Mouse (Mus musculus): ENCODE results near the gene Mcpt8.
"Not testable (repeated sequence)": the region's sequence is repeated elsewhere in the genome, so short reads cannot be mapped to it uniquely, and the experiment has no call there.

The Mcpt8 gene

DNA sequence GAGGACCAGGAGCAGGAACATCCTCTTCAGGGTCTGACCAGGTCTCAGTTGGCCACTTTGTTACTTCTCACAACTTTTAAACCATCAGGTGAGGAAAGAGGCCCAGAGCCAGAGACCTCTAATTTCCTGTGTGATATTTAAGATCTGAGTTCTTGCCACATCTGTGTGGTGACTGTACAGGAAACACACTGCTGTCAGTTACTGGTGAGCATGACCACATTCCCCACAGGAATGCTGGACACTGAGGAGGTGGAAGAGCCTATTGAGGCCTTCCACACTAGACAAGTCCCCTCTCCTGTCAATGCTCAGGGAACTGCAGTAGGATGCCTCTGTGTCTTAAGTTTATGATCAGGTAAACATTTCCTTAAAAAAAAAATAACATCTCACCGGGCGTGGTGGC is at the start of gene Mcpt8:
Gene Mcpt8, minus strand, starts transcription at position 107 of the 400 bp plus-strand sequence.
- no peak for ATAC-seq (ENCODE audit: low TSS enrichment)

DNA sequence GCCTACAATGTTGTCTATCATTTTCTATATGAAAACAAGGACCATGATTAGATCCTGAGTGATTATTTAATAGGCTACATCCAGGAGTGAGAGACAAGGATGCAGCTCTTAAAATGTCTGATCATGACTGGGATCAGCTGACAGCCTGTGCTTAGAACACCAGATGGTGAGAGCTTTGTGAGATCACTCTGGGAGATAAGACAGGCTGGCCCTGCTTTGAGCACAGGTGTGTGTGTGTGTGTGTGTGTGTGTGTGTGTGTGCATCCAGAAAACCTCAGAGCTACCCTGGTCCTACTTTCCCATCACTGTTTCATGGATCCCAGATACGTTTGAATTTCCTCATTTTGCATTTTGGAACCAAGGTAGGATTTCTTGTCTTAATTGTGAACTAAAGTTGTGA is 48.6 kb upstream of the Mcpt8 start:
- not testable (repeated sequence) for ATAC-seq (ENCODE audit: low TSS enrichment)

DNA sequence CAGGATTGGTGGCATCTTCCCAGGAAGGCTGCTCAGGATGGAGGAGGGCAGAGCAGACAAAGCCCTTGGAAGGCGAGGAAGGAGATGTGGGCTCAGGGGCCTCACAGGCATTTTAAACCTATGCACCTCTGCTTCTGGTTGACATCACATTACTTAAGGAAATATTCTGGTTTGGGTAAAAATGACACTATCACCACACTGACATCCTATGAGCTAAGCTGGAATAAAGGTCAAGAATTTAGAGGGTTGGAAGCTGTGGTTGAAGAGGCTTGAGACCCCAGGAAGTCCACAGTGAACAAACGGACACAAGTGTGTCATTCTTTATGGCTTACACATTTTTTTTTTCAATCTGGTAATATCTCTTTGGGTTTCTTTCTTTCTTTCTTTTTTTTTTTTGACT is 47.4 kb upstream of the Mcpt8 start, which contains the start of gene Gzmd:
Gene Gzmd, minus strand, starts transcription at position 101 of the 400 bp plus-strand sequence.
- not testable (repeated sequence) for ATAC-seq (ENCODE audit: low TSS enrichment)

DNA sequence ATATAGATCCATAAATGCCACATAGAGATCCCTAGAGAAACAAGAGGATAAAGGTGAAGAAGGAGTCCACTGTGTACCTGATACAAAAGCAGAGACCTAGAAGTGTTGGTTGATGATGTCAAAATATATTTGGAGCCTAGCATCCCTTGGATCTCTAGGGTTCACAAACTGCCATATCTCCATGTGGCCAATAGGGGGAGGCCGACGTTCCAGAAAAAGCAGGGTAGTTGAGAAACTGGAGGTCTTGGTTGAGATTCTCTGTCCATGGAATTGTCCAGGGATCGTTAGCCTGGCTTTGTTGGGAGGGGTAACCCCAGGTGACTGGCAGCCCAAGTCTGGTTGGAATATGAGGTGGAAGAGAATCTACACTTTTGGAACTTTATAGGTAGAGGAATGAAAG is 43.3 kb upstream of the Mcpt8 start:
- no peak for ATAC-seq (ENCODE audit: low TSS enrichment)

DNA sequence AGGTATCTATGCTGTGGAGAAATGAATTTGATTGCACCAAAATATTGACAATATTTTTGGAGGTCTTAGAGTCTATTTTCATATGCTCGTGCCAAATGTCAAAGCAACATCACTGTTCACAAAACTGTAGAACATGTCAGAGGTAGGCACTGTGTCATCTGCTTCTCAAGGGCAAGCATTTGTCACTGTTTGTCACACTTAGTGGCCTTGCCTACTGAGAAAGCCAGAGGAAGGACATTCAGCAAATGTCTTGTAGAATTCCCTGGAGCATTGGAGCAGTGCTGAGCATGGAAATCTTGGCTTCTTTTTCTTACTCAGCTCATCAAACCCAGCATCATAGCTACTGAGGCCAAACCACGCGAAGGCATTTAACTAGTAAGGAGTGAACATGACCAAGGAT is 38.4 kb upstream of the Mcpt8 start:
- no peak for ATAC-seq (ENCODE audit: low TSS enrichment)

DNA sequence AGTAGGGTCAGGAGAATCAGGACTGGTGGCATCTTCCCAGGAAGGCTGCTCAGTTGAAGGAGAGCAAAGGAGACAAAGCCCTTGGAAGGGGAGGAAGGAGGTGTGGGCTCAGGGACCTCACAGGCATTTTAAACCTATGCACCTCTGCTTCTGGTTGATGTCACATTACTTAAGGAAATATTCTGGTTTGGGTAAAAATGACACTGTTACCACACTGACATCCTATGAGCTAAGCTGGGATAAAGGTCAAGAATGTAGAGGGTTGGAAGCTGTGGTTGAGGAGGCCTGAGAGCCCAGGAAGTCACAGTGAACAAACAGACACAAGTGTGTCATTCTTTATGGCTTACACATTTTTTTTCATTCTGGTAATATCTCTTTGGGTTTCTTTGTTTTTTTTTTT is 35.5 kb upstream of the Mcpt8 start, which contains the start of gene Gzme:
Gene Gzme, minus strand, starts transcription at position 101 of the 400 bp plus-strand sequence.
- ATAC-seq (ENCODE audit: low TSS enrichment) = no peak

DNA sequence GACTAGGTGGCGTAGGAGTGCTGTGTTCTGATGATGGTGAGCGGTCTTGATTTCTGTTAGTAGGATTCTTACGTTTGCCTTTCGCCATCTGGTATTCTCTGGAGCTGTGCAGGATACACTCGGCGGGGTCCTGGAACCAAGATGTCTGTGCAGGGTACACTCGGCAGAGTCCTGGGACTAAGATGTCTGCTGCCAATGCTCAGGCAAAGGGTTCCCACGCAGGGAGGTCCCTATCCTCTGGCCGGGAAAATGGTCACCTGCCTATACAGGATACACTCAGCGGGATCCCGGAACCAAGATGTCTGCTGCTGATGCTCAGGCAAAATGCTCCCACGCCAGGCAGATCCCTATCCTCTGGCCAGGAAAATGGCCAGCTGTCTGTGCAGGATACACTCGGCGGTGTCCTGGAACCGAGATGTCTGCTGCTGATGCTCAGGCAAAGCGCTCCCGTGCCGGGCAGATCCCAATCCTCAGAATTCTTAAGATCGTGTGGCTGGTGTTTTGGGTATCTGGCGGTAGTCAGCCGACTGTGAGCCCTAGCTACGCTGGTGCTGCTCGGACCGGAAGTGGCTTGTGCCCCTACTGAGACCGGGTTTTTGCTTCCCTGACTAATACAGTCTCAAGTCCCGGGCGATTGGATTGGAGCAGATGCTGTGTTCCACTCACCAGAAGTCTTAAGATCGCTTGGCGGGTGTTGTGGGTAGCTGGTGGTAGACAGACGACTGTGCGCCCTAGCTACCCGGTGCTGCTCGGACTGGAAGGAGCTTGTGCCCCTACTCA is 30.6 kb upstream of the Mcpt8 start:
- not testable (repeated sequence) for ATAC-seq (ENCODE audit: low TSS enrichment)

DNA sequence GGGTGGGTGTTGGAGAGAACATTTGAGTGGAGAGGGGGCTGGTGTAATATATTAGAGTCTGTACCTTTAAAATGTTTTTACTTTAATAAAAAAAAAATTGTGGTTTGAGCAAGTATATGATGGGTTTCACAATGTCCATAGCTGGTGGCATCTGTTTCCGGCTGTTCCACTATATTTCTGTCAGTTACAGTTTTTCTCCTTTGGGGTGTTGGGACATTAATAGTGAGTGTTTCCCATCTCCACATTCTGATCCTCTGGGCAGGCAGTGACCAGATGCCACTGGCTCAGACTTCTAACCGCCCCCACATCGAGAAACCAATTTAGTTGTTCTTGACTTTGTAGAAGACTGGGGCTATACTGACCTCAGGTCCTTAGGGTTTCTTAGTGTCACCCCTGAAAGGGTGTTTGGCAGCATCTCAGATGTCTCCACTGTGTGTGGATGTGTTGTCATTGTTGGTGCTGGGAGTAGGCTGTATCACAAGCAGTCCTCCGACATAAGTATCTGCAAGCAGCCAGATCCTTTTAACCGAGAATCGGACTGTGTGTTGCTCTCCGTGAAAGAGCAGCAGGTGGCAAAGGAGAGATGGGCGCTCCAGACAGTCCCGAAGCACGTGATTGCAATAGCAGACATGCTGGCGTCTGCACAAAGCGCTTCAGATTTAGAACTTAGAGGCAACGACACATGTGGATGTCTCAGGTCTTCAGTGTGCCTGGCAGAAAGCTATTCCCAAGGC is 20.5 kb upstream of the Mcpt8 start:
- ATAC-seq (ENCODE audit: low TSS enrichment) = no peak

DNA sequence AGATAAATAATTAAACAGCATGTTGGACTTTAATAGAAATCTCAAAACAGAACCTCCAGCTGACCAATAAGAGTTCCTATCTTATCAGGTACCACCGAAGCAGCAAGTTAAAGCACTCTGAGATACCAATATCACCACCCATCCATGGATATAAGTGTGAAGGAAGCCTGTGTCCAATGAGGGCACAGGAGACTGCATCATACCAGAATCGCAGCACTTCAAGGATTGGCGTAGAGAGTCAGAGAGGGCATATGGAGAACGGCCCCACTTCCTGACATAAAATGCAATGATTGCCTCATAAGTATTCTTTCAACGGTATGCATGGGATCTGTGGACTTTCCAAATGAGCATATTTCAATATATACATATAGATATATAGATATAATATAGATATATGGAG is 19.9 kb upstream of the Mcpt8 start:
- no peak for ATAC-seq (ENCODE audit: low TSS enrichment)

DNA sequence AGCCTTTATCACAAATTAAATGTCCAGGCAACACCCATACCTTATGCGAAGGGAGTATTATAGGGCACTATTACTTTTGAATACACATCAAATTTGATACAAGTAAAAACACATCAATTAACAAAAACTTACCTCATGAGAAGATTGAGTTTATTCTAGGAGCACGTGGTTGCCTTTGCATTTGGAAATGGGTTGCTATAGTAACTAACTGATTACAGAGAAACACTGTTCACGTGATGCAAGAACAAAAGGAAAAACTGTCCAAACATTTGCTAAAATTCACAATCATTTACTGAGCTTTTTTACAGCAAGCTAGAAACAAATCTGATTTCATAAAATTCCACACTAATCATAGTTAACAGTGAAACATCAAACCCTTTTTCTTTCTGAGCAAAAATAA is 18.4 kb upstream of the Mcpt8 start:
- no peak for ATAC-seq (ENCODE audit: low TSS enrichment)

DNA sequence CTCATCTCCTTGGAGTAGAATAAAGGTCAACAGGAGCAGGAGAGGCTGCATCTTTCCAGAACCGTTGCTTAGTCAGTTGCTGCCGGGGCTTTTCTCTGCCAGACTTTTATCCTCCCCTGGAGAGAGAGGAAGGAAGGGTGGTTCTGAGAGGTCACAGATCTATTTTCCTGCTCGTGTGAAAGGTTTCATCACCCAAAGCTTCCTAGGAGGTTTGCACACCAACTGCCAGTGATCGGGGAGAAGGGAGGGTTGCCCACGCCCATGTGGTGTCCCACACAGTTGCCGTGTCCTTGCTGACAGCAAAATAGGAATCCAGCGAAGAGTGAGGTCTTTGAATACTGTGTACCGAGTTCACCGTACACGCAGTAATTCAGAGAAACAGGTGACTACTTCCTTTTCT is 17.3 kb upstream of the Mcpt8 start, which contains the start of gene Ctsg:
Gene Ctsg, minus strand, starts transcription at position 189 of the 400 bp plus-strand sequence.
- no peak for ATAC-seq (ENCODE audit: low TSS enrichment)

DNA sequence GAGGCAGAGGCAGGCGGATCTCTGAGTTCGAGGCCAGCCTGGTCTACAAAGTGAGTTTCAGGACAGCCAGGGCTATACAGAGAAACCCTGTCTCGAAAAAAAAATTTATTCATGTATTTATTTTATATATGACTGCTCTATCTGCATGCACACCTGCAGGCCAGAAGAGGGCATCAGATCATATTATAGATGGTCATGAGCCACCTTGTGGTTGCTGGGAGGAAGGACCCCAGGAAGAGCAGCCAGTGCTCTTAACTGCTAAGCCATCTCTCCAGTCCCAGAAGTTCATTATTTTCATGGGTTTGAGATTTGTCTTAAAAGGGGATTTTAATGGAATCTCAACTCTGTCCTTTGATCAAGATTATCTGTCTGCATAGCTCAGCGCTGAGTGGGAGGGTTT is 13.9 kb upstream of the Mcpt8 start:
- ATAC-seq (ENCODE audit: low TSS enrichment) = no peak

DNA sequence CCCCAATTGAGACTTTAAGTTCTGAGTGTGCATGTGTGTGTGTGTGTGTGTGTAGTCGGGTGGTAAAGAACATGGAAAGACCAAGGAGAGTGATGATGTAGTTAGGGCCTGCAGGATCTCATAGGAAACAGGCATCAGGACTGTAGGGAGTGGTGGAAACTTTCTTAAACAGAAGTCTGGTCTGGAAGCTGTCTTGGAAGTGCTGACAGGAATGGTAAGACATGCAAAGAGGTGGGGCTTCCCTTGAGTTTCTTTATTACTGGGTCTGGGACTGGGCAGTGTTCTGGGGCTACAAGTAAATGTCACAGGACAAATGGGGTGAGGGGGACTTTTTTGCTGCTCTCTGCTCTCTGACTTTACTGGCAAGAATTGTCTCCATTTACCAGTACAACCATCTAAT is 12.5 kb upstream of the Mcpt8 start:
- no peak for ATAC-seq (ENCODE audit: low TSS enrichment)

DNA sequence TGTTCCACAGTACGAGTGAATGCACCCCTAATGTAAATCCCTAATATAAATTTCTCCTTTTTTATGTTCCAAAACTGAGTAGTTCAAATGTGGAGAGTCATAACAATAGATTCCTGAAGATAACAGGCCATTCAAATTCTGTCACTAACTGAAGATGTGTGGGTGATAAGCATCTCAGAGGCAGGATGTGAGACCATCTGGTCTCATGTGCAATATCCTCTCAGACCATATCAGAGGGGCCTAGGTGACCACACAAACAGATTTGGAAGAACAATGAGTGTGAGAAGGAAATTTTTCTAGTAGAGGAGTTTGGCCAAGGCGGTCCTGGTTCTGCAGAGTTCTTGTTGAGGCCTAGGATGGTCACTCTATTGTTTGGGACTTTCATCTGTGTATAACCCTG is 8.3 kb upstream of the Mcpt8 start:
- no peak for ATAC-seq (ENCODE audit: low TSS enrichment)

DNA sequence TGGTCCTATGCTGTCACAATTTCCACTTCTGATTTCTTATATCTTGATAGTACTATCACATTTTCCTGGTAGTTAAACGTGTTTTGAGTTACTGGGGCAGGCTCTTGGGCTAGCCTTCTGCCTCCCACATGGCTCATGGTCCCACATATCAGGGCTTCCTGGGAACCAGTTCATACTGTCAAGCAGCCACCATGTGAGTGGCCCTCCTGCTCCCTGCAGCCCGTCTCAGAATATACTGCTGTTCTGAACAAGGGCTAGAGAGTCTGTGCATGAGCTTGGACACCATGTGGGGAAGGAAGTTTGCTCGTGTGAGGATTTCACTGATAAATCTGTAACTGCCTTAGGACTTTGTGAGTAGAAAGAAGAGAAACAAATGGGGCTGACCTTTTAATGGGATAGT is 1.6 kb upstream of the Mcpt8 start:
- no peak for ATAC-seq (ENCODE audit: low TSS enrichment)

DNA sequence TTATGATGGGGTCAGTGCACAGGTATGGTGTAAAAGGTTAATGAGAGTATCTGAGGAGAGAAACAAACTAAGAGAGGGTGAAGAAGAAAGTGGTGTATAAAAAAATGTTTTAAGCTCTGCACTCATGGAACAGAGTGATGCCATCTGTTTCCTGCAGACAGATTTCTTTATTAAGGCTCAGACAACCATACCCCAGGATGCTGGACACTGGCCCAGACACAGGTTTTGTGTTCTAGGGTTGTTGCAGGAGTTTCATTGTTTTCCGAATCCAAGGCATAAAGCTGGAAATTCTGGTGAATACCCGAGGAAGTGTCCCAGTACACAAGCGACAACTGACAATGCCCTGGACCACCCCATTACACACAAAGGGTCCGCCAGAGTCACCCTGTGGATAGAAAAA is 3.1 kb downstream of the Mcpt8 start:
- ATAC-seq (ENCODE audit: low TSS enrichment) = no peak

DNA sequence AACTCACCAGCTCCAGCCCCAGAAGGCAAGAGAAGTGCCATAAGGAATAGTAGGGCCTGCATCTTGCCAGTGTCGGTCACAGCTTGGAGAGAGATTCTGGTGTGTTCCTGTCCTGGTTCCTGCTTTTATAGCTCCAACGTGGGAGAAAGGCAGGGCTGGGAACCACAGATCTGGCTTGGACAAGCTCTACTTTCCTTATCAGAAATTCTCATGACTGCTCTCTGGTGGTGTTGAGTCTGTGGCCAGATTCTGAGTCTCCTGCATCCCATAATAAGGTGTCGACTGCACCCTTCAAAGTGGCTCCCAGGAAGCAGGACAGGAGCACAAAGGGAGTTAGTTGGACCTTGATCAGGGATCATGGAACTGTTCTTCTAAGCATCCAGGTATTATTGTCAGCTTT is 22.9 kb downstream of the Mcpt8 start, which contains the start of gene Mcpt4:
Gene Mcpt4, minus strand, starts transcription at position 101 of the 400 bp plus-strand sequence.
- ATAC-seq (ENCODE audit: low TSS enrichment) = not testable (repeated sequence)

DNA sequence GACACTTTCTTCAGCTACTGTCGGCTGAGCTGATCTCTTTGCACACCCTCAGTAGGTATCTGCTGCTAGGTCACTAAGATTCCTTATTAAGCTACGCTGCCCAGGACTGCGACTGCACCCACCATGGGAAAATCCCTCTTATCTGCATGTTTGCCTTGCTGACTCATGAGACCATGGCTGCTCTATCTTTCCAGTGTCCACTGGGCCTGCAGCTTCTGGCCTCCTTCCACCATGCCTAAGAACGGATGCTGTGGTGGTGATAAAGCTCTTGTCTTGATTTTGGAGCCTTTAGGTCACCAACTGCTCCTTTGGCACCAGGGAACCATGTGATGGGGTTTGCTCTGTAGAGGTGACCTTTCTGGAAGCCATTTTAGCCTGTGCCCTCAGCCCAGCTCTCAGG is 27.4 kb downstream of the Mcpt8 start:
- no peak for ATAC-seq (ENCODE audit: low TSS enrichment)

DNA sequence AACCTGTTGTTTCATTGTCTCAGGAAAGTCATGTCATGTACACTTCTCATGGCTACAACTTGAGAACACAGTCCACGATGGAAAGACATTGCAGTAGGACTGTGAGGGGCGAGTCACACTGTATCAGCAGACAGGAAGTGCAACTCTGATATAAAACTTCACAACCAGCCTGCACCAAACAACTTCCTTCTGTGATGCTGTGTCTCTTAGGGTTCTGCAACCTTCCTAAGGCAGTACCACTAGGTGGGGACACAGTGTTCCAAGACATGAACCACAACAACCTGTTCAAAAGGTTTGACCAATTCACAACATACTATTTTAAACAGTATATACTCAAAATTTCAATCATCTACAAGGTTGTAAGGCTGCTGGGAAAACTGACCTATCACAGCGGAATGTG is 29.7 kb downstream of the Mcpt8 start:
- no peak for ATAC-seq (ENCODE audit: low TSS enrichment)

DNA sequence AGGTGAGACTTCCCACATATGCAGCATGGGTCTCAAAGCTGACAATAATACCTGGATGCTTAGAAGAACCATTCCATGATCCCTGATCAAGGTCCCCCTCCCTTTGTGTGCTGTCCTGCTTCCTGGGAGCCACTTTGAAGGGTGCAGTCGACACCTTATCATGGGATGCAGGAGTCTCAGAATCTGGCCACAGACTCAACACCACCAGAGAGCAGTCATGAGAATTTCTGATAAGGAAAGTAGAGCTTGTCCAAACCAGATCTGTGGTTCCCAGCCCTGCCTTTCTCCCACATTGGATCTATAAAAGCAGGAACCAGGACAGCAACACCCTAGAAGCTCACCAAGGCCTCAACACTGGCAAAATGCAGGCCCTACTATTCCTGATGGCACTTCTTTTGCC is 43.3 kb downstream of the Mcpt8 start, which contains the start of gene Mcpt2:
Gene Mcpt2, plus strand, starts transcription at position 250 of the 400 bp plus-strand sequence.
- ATAC-seq (ENCODE audit: low TSS enrichment) = not testable (repeated sequence)

DNA sequence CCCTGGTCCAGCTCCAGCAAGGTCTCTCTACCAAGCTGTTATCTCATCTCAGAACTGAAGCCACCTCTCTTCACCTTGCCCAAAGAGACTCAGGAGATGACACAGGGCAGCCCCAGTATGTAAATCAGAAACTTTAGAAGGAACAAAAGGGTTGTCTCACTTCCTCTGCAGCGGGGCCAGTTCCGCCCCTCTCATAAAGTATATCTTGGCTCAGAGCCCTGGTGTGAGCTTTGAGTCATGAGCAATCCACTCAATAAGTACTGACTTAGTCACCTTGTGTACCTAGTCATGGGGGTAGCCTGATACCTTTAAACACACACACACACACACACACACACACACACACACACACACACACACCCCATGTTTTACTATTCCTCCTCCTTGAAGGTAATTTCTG is 50.6 kb downstream of the Mcpt8 start:
- ATAC-seq (ENCODE audit: low TSS enrichment) = no peak

Measured in frontal cortex, adult (tissue).